Mouse (Mus musculus) CD4-positive, CD25-positive, alpha-beta regulatory T cell, adult 4 months (primary cell): Measurements from ENCODE around the gene 1700016C15Rik. TPM values are rescaled to one million over a fixed set of nuclear protein-coding genes. Genes with fewer than 3 reads are reported as not detected.
A peak's percentile ranks its signal among the peaks of the same experiment; 100 is the strongest.

Source experiments
- ATAC-seq: one replicate; pipeline ENCODE4 v1.8.0; 2017
- polyA plus RNA-seq, 2 experiments: library from polyadenylated mRNA; unstranded; fragments of 100-300 nt; shearing (Covaris generic); gene quantifications; one replicate each; pipeline ENCODE4 v1.2.1; 2017

The 1700016C15Rik gene
- polyA plus RNA-seq: not detected

- ATAC-seq: no peak
These were observed at the start of gene 1700016C15Rik for GRCm38 (mm10) chr1:177729043-177730024. Gene 1700016C15Rik (plus strand): TSS chr1:177729814.

DNA sequence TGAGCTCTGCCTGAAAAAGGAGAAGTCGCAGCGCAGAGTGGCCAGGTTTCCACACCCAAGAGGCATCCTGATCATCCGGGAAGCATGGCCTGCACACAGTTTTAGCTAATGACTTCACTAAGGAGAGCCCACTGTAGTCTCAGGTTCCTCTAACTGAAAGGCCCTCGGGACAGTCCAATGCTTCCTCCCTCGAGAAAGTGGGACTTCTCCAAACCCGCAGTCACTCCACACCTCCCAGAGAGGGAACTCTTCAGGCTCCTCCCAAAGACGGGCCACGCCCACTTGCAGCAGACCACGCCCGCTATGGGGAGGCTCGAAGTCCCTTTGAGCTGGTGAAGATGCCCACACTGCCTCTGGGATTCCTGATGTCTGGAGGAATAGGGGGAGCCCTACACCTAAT, 48.4 kb upstream of the 1700016C15Rik start:
- ATAC-seq: no peak

DNA sequence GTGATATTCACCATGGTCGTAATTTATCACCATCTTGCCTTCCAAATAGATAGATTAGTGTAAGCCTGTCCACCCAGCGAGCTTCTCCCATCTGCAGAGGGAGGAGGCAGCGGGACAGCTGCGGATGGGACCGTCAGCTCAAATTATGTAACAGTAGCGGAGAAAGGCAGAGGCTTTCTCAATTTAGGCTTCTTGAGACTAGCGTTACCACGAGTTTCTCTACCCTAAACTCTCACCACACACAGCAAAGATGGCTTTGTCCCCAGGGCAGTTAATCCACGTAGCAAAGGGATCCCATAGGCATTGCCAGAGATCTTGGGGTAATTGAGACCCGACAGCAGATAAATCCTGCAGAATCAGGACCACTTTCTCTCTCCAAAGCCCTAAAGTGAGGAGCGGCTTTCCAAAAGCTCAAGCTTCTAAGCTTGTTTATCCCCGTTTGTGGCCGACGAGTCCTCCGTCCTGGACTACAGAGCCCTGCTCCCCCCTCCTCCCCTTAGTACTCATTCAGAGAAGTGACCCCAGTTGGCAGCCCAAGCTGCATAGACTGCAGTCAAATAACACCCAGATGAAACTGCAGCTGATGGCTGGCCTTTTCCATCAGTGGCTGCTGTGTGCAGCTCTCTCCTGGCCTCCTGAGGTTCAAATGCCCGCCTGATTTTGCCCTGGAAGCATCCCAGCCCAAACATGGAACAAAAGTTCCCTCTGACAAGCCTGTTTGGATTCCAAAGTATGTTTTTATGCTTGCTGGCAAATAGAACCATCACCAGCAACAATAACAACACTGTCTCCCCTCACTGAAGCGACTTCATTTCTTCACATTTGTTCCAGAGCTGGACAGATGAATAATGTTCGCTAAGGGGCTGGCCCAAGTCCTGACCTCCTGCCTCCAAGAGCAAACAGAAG, 45.4 kb upstream of the 1700016C15Rik start:
- no peak for ATAC-seq

DNA sequence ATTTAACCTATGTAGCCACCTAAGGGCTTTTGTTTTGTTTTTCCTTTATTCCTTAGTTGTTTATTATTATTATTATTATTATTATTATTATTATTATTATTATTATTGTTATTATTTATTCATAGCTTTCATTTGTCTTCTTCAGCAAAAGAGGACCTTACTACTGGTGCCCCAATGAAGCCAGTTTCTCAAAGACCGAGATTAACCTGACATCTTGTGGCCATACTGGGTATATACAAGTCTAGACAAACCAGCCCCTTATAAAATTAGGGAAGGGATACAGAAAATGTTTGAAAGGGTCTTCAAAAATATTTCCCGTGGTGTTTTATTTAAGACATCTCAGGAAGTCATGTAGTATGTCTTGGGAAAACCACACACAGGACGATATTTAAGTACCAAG, 44.7 kb upstream of the 1700016C15Rik start:
- ATAC-seq: peak; percentile 74

DNA sequence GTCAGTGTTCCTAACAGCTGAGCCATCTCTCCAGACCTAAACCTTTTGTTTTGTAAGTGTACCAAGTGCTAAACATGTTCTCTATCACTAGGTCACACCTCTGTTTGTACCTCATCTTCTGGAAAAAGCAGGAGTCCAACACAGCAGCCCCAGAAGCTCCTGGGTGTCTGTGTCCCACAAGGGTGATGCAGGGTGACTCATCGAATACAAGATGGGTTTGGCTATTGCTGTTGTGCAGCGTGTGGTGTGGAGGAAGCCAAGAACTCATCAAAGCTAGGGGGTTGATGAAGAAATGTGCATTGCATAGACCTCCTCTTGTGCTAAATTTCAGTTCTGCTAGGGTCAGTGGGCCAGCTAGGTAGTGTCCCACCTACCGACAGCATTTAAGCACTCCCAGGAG, 43.5 kb upstream of the 1700016C15Rik start:
- no peak for ATAC-seq

DNA sequence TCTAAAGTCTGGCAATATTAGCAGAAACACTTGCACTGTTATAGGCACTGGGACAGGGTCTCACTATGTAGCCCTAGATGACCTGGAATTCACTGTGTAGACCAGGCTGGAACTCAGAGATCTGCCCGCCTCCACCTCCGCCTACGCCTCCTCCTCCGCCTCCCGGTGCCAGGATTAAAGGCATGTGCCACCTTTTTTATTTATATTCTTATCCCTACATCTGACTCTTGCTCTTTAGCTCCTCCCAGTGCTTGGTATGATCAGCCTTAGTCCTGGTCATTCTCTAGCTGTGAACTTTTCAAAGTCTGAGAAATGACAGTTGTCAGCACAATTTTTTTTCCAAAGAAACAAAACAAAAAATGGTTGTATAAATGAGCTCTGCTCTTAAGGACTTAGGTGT, 42.6 kb upstream of the 1700016C15Rik start:
- no peak for ATAC-seq

DNA sequence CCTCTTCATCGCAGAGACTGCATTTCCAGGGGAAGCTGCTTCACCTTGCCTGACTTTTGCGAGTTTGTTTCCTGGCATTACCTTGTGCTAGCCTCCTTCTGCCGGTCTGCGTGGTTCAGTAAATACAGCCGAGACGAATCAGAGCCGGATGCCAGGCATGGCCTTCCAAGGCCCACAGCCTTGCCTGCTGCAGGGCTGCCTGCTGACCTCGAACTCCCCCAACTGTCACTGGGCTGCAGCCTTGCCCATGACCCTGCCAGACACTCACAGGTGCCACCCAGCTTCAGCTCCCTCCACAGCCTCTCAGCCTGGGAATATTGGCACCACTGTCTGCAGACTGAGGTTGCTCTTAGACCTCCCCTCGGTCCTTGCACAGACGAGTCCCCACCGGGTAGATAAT, 37.1 kb upstream of the 1700016C15Rik start:
- no peak for ATAC-seq

GRCm38 (mm10) chr1:177693486-177694252, 35.9 kb upstream of the 1700016C15Rik start:
- no peak for ATAC-seq

DNA sequence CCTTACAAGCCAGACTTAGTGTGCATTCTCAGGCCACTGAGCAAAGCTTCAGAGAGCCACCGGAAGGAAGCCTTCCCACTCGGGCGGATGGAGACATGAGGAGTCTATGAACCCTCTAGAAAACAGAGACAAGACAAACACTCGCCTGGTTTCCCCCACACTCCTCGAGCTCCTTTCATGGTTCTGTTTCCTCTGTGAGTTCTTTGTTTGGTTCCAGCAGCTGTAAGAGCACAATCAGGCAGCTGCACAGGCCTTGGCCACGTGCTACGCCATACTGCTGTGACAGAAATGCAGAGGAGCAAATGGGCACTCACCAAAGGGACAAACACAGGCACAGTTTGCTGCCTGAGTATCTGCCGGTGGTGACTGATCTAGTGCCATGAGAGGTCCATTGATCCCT, 29.1 kb upstream of the 1700016C15Rik start:
- ATAC-seq: no peak

DNA sequence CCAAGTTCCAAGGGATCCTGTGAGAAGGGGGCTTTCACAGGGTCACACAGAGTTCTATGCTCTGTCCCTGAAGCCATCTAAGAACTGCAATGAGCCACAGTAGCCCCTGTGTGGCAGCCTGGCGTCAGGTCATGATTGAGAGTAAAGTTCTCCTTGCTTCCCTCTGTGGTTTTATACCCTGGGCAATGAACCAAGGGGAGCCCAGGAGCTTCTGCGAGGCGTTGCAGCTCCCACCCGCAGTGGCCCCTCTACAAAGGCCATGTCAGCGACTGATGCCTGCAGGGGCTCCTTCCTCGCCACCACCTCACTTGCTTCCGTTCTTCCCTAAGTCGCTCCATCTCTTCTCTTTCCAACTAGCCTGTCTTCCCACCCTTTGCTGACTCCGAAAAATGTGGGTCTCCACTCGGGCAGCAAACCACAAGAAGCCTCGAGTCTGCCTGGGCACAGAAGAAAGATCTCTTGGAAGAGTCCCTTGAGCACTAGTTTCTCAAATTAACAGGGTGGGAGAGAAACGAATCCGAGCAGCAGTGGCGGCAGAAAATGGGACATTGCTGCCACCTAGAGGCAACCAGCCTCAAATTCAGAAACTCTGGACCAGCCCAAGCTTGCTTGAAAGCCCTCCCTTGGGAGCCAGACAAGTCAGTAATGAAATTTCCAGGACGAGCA, 27.0 kb upstream of the 1700016C15Rik start:
- peak; percentile 78 for ATAC-seq

GRCm38 (mm10) chr1:177703147-177703807, 26.3 kb upstream of the 1700016C15Rik start:
- no peak for ATAC-seq

GRCm38 (mm10) chr1:177705204-177705603, 24.4 kb upstream of the 1700016C15Rik start:
- peak; percentile 50 for ATAC-seq

GRCm38 (mm10) chr1:177707571-177707970, 22.0 kb upstream of the 1700016C15Rik start:
- no peak for ATAC-seq

DNA sequence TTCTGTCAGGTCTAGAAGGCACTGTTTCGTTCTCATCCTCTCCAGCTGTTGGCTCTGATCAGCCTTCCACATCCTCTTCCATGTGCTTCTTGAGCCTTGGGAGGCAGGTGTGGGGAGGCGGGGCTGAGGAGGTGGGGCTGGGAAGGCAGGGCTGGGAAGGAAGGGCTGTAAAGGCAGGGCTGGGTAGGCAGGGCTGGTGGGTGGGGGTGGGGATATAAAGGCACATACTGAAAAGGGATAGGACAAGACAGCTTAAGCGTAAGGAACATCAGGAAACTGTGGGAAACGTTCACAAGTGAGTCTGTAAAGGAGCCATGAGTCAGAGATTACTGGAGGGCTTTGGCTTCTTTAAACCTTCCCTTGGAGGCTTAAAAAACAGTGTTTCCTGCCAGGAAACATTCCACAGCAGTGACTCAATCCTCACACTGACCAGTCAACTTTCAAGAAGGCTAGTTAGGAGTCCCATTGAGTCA, 21.0 kb upstream of the 1700016C15Rik start:
- ATAC-seq: no peak

GRCm38 (mm10) chr1:177711000-177711399, 18.6 kb upstream of the 1700016C15Rik start:
- no peak for ATAC-seq

GRCm38 (mm10) chr1:177711418-177711817, 18.2 kb upstream of the 1700016C15Rik start:
- ATAC-seq: no peak

DNA sequence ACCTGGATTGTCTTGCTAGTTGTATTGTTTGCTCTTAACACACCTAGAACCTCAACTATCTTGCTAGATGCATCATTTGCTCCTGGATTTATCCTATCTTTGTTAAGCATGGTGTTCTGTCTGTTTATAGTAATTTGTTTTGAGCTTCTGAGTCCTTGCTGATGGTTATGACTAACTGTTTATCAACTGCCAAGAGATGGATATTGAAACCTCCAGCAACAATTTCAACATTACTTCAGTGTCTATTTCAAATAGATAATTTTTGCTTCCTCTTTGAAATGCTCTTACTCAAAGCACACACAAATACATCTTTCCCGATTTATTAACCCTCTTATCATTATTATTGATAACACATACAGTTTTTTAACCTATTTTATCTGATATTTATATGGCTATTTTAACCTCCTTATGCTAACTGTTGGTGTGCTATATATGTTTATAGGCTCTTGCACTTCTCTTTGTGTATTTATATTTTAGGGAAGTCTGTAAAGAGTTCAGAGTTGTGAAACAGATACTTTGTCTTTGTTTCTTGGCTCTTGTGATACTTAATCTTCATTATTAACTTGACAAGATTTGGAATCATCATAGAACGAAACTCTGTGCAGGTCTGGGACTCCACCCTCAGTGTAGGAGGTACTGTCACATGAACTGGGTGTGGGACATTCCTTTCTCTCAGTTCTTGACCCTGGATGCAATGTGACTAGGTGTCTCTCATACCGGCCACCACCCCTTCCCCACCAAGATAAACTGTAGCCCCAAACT, 15.8 kb upstream of the 1700016C15Rik start:
- no peak for ATAC-seq

GRCm38 (mm10) chr1:177714397-177715012, 15.1 kb upstream of the 1700016C15Rik start:
- no peak for ATAC-seq

- ATAC-seq: no peak
These were observed 13.2 kb upstream of the 1700016C15Rik start for GRCm38 (mm10) chr1:177716448-177716847.
